Mouse (Mus musculus) heart, adult 8-10 months (tissue): ENCODE measurements around the gene Dld. TPM values are rescaled to one million over a fixed set of nuclear protein-coding genes. Genes with fewer than 3 reads are reported as not detected.

Source experiments
- DNase-seq: peaks from one replicate; pipeline ENCODE4 v3.0.0; 2022; ENCODE audit warnings: low spot score
- total RNA-seq, 4 experiments: library from RNA; stranded (reverse); gene quantifications; 2 replicates each; pipeline ENCODE4 v1.2.4; 2022

Gene Dld
- 100 to 1,000 TPM; 368 to 419 (median 398) TPM for total RNA-seq

DNA sequence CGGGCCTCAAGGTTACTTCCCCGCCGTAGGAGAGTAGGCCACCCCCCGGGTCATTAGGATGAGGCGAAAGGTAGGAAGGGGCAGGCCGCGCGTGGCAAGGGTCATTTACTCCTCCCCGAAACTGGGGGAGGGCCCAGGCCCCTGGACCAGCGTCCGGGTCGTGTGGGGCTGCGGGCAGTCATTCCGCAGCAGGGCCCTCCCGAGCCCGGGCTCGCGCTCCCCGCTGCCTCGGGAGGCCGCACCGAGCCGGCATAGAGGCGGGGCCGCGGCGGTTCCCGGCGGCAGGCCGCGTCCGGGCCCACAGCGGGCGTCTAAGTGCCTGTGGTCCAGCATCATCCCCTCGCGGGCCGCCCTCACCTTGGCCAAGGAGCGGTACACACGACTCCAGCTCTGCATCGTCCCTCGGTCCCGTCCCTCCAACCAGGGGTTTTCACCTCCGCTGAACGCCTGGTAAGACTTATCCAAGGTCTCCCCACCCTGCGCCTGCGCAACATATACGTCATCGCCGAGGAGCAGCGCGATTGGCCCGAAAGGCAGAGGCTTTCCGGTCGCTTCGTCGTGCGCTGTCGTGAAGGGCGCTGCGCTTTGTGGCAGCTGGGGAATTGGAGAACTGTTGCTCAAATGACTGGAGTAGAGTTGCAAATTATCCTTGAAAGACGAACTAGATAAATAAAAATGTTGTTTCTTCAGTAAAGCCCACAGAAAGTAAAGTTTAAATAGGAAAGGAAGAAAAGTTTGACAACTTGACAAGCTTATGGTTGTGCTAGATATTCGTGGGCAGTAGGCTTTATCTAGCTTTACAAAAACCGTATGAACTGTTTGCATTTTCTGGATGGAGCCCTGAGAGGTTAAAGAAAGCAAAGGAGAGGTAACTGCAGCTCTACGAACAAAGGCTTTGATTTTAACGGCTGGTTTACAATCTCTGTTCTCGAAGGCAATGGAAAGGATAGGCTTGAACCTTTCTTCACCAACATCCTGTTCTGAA lies at the start of gene Dld:
Dld (minus strand) TSS at position 510 of the 985 bp plus-strand sequence.
- peak; percentile 98 for DNase-seq

GRCm38 (mm10) chr12:31400821-31401220 lies 49.6 kb upstream of the Dld start:
- DNase-seq = no peak

GRCm38 (mm10) chr12:31397709-31398108 lies 46.5 kb upstream of the Dld start:
- no peak for DNase-seq

DNA sequence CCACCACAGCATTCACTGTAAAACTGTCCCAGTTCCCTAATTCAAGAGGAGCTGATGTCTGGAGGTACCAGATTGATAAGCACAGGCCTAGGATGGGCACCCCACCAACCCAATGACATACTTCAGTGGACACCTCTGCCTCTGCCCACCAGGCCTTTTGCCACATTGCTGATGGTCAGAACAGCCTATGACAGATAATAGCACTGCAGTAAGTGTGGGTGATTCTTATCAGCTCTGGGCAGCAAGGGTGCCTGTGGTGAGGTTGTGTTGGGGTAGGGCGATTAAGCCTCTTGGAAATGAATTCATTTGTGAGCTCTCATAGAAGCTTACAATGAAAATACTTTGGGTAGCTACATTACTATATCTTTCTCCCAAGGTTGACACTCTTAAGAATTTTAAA lies 44.6 kb upstream of the Dld start:
- no peak for DNase-seq

GRCm38 (mm10) chr12:31391696-31392095 lies 40.4 kb upstream of the Dld start:
- DNase-seq = no peak

GRCm38 (mm10) chr12:31390571-31390970 lies 39.3 kb upstream of the Dld start, which contains the start of gene Slc26a3:
Gene Slc26a3, plus strand, starts transcription at chr12:31390871.
- no peak for DNase-seq

DNA sequence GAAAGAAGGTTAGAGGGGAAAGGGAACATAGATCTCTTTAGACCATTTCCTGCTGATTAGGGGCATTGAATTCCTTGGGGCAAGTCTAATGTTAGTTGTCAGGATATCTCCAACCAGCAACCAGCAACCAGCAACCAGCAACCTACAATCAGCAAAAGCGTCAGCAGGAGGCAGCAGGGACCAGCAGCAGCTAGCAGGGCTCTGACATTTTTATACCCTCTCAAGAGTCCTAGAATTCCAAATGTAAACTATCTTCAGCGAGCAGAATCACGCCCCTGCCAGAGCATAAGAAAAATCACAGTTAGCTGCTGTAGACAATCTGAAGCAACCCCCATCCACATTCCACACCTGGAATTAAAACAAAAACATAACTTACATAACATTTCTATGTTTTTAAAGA lies 36.0 kb upstream of the Dld start:
- DNase-seq = no peak

DNA sequence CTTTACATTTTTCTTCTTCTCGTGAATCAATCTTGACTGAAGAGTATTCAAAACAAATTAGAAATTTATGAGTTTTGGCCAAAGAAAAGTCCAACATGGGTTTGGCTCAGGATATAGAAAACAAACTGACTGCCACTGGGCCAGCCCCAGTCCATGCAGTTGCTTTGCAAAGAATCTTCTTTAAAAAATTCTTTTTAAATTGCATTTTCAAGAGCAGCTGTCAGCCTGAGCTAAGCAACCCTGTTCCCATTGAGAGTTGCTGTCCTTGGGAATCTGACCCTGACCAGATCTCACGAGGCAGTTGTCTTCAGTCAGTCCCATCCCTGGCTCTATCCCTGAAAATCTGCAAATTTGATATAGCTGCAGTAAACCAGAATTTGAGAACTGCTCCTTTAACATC lies 31.2 kb upstream of the Dld start:
- no peak for DNase-seq

DNA sequence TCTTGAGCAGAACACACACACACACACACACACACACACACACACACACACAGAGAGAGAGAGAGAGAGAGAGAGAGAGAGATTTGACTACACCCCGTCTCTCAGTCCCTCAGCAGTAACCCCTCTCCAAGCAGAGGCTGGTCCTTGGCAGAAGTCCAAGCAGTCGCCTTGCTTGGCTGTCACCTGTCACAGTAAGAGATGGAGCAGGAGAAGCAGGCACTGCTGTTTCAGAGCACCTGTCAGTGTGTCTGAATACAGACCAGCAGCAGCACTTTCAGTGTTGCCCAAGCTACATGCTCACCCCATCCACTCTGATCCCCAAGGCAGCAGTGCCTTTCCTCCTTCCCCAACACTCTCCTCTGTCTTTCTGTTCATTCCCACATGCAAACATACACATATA lies 29.6 kb upstream of the Dld start:
- DNase-seq = no peak

GRCm38 (mm10) chr12:31377241-31377640 lies 26.0 kb upstream of the Dld start:
- no peak for DNase-seq

- DNase-seq = no peak
These were observed 25.2 kb upstream of the Dld start for GRCm38 (mm10) chr12:31376326-31376950.

- DNase-seq = no peak
These were observed 24.0 kb upstream of the Dld start for GRCm38 (mm10) chr12:31375283-31375615.

DNA sequence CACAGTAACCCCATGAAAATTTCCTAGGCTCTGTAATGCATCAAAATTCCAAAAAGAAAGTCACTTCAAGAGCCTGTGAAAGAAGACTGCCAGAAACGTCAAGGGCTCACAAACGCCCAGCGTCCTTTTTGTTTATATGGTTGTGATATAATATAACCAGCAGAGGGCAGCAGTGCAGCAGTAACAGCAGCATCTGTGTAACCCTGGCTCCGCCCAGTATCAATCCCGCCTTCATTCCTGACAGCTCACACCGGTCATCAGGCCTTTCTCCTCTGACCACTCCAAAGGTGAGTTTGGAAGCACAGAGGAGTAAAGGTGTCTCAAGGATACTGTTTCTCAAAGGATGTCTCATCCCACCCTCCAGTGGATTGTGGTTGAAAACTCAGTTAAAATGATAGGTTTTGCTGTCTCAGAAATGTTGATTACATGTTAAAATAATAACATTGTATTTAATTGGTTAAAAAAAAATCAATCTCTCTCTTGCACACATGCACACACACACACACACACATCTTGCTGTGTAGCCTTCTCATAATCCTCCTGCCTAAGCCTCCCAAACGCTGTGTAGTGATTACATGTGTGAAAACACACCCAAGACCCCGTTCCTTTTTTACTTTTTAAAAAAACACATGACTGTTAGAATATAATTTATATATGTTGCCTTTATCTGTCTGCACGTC lies 23.5 kb upstream of the Dld start:
- DNase-seq = peak; percentile 74

DNA sequence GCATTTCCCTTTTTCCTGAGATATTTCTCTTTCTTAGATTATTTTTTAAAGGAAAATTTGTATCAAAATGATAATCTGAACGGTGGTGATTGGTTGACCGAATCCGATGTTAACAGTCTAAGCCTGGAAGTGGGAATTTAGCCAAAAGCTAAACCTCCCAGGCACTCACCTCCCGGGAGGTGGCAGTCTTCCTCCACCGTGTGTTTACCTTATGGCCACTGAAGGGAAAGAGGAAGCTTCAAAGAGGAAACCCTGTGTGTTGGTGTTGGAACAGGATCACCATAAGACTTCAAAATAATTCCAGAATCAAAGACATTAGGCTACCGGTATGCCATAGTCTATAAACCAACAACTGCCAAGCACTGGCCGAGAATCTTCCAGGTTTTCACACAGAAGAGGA lies 18.4 kb upstream of the Dld start:
- no peak for DNase-seq

GRCm38 (mm10) chr12:31369118-31369517 lies 17.9 kb upstream of the Dld start:
- no peak for DNase-seq

GRCm38 (mm10) chr12:31367721-31368120 lies 16.5 kb upstream of the Dld start:
- no peak for DNase-seq

- DNase-seq = no peak
These were observed 15.2 kb upstream of the Dld start for GRCm38 (mm10) chr12:31366428-31366827.

DNA sequence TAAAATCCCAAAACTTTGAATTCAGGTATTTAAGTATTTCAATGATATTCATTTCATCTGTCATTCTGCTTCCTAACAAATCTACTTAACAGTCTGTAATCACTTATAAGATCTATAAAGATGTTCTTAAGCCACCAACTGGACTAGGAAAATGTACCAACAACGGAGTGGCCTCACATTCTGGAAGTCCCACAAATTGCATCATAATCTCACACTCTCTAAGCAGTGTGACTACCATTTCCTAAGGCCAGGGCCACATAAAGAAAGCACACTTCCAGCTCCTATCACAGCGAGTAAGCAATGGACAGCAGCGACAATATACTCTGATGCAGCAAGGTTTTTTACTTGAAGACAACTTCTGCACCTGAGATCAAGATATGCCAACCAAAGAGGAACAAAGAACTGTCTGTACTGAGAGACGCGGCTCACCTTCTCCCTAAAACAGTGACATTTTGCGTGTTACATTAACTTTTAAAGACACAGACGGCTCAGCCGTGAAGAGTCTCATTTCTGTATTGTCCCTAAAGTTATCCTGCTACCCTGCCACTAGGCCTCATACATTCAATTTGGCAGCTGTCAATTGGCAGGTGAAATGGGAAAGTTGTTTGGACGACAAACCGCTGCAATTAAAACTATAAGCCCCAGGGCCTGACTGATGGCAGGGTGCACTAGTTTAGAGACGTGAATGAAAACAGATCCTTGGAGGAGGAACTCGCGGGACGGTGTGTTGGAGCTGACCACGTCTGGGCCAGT lies 886 bp downstream of the Dld start:
- DNase-seq = no peak

DNA sequence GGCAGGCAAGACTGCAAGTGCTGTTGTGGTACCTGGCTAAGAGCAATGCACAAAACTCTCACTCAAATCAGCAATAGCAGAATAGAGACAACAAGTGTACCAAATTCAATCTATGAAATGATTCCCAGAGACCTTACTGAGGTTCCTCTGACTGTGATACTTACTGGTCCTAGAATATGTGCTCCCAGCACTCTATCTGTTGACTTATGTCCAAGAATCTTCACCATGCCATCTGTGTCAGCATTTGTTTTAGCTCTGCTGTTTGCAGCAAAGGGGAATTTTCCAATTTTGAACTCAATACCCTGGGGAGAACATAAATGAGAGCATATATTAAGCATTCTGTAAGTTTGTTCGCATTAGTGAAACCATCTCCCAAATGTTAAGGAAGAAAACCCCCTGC lies 18.0 kb downstream of the Dld start:
- no peak for DNase-seq

- no peak for DNase-seq
These were observed 24.1 kb downstream of the Dld start for GRCm38 (mm10) chr12:31327139-31327538.

DNA sequence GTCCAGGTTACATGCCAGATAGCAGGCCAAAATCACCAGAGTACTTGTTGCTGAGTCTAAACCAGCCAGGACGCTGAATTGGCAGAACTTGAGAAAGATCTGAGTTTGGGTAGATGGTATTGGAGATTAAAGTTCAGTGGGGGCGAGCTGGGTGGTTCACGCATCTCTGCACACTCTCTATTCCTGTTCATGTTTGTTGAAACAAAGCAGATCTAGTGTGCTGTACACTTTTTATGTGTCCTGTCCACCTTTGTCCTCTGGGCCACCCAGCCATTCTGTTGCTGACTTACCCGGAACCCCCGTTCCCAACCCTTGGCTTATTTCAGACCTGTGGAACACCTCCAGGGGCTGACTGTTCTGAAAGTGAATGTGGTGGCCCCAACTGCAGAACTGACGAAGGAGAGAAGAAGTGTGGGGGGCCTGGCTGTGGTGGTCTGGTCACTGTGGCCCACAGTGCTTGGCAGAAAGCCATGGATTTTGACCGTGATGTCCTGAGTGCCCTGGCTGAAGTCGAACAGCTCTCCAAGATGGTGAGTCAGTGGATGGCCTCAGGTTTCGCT lies 28.0 kb downstream of the Dld start:
- no peak for DNase-seq
